Mouse (Mus musculus): ENCODE results near the gene Inha. TPM values are rescaled to one million over a fixed set of nuclear protein-coding genes. Genes with fewer than 3 reads are reported as not detected.

Inha gene
- polyA plus RNA-seq, 1 experiment = not detected

GRCm38 (mm10) chr1:75510154-75510553 is 3.3 kb downstream of the Inha start:
- peaks cover 2% of the 10 kb centered on the region; the same call in 1 of the 2 replicates for H3K4me1 ChIP-seq (ENCODE audit: control insufficient read depth)
- TF ChIP-seq TAL1 (IDR thresholded peaks at IDR 0.05; ENCODE audit: low read length) (no peak), GATA1 (IDR thresholded peaks at IDR 0.05; ENCODE audit: low read length) (no peak)
- H3K36me3 ChIP-seq (ENCODE audit: control insufficient read depth) = no peaks in the 10 kb centered on the region
- no peaks in the 10 kb centered on the region; the same call in 1 of the 2 replicates for H3K9me3 ChIP-seq (ENCODE audit: control insufficient read depth, low read length)
- peaks cover 30% of the 10 kb centered on the region for H3K27me3 ChIP-seq (ENCODE audit: control insufficient read depth)
- no peak overlapping the region for H3K4me3 ChIP-seq (replicated peaks)

DNA sequence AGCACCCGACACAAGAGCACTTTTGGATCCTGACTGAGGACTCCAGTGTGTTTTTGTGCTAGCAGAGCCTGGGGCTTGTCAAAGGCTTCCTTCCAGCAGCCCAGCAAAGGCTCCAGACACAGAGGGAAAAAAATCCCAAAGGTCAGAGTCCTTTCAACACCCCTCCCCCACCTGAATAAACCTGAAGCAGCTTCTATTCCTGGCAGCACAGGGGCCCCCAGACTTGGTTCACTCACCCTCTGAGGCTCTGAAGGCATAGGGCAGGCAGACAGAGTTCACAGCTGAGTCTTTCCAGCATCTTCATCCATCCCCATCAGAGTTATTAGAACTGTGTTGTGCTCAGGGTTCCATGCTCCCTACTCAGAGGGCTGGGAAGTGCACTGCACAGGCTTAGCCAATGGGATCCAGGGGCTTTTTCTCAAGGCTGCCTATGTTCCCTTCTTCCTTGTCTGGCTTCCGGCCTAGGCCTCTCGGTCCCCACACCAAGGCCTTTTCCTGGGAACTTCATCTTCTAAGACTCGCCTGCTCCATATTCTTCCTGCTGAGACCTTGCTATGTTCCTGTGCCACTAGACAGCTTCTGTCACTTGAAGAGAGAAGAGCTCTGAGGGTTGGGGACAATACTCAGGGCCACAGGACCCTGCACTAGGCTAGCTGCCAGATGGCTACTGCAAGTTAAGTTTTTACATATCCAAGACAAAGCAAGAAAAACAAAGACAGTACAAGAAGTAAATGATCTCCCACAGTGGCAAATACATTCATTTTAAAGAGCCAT is 4.7 kb downstream of the Inha start:
- TF ChIP-seq GATA1 (IDR thresholded peaks at IDR 0.05; ENCODE audit: low read length) (no peak), TAL1 (IDR thresholded peaks at IDR 0.05; ENCODE audit: low read length) (no peak)
- Histone ChIP-seq H3K27me3 (ENCODE audit: control insufficient read depth) (peaks cover 16% of the 10 kb centered on the region), H3K4me1 (ENCODE audit: control insufficient read depth) (no peaks in the 10 kb centered on the region), H3K9me3 (ENCODE audit: control insufficient read depth, low read length) (no peaks in the 10 kb centered on the region), H3K4me3 (replicated peaks) (no peak overlapping the region), H3K36me3 (ENCODE audit: control insufficient read depth) (no peaks in the 10 kb centered on the region)

- Histone ChIP-seq H3K4me1 (ENCODE audit: control insufficient read depth) (no peaks in the 10 kb centered on the region), H3K4me3 (replicated peaks) (no peak overlapping the region), H3K27me3 (ENCODE audit: control insufficient read depth) (peaks cover 7% of the 10 kb centered on the region), H3K36me3 (ENCODE audit: control insufficient read depth) (no peaks in the 10 kb centered on the region), H3K9me3 (ENCODE audit: control insufficient read depth, low read length) (no peaks in the 10 kb centered on the region)
- TF ChIP-seq GATA1 (IDR thresholded peaks at IDR 0.05; ENCODE audit: low read length) (no peak), TAL1 (IDR thresholded peaks at IDR 0.05; ENCODE audit: low read length) (no peak)
Observed at GRCm38 (mm10) chr1:75512550-75512949, 5.7 kb downstream of the Inha start.

DNA sequence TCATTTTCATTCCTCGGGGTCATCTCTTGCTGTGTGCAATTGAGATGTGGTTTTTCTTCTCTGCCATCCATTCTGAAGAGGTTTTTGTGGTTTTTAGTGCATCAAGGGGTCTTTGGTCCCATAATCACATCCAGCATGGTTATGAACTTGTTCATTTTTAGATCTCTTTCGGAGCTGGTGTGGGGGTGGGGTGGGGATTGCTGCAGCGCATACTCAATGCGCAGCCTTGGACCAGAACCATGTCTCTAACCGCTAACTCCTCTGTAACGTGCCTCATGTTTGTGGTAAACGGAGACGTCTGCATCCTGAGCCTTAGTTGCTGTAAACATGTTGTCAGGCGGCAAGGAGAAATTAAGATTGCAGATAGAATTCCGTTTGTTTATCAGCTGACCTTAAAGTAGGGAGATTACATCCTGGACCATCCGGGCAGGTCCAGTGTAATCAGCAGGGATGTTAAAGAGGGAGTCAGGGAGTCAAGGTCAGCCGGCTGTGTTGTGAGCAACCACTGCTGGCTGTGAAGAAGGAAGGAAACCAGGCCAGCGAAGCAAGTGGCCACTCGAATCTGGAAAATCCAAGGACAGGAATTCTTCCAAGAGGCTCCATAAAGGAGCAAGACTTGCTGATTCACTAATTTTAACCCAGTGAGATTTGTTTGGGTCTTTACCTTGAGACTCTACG is 10.0 kb downstream of the Inha start:
- Histone ChIP-seq H3K36me3 (ENCODE audit: control insufficient read depth) (no peaks in the 10 kb centered on the region), H3K9me3 (ENCODE audit: control insufficient read depth, low read length) (no peaks in the 10 kb centered on the region), H3K4me3 (replicated peaks) (no peak overlapping the region), H3K4me1 (ENCODE audit: control insufficient read depth) (peaks cover 13% of the 10 kb centered on the region), H3K27me3 (ENCODE audit: control insufficient read depth) (no peaks in the 10 kb centered on the region)
- TF ChIP-seq GATA1 (IDR thresholded peaks at IDR 0.05; ENCODE audit: low read length) (no peak), TAL1 (IDR thresholded peaks at IDR 0.05; ENCODE audit: low read length) (no peak)

DNA sequence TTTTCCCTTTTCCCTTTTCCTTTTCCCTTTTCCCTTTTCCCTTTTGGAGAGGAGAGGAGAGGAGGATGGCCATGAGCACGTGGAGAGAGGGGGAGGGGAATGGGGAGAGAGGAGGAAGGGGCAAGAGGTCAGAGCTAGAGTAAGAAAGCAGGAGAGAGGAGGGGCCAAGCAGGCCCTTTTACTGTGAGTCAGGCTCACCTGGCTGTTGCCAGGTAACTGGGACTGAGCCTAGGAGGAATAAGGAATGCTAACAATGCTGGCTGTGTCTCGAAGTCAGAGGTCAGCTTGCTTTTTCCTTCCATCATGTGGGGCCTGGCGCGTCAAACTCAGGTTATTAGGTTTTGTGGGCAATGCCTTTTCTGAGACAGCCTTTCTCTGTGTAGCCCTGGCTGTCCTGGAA is 11.1 kb downstream of the Inha start:
- no peaks in the 10 kb centered on the region for H3K36me3 ChIP-seq (ENCODE audit: control insufficient read depth)
- H3K27me3 ChIP-seq (ENCODE audit: control insufficient read depth) = no peaks in the 10 kb centered on the region
- H3K9me3 ChIP-seq (ENCODE audit: control insufficient read depth, low read length) = no peaks in the 10 kb centered on the region
- TF ChIP-seq GATA1 (IDR thresholded peaks at IDR 0.05; ENCODE audit: low read length) (no peak), TAL1 (IDR thresholded peaks at IDR 0.05; ENCODE audit: low read length) (no peak)
- H3K4me3 ChIP-seq (replicated peaks) = no peak overlapping the region
- H3K4me1 ChIP-seq (ENCODE audit: control insufficient read depth) = peaks cover 22% of the 10 kb centered on the region

DNA sequence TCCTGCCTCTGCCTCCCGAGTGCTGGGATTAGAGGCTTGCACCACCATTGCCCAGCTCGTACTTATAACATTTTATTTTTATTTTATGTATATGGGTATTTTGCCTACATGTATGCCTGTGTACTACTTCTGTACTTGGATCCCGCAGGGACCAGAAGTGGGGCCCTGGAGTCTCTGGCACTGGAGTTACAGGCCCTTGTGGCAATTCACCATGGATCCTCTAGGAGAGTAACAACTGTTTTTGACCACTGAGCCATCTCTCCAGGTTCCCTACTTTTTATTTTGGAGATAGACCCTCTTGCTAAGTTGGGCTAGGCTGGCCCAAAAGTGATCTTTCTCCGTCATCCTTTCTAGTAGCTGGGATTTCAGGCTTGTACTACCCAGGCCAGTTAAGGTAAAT is 11.6 kb downstream of the Inha start:
- TF ChIP-seq TAL1 (IDR thresholded peaks at IDR 0.05; ENCODE audit: low read length) (no peak), GATA1 (IDR thresholded peaks at IDR 0.05; ENCODE audit: low read length) (no peak)
- no peaks in the 10 kb centered on the region for H3K27me3 ChIP-seq (ENCODE audit: control insufficient read depth)
- peaks cover 22% of the 10 kb centered on the region for H3K4me1 ChIP-seq (ENCODE audit: control insufficient read depth)
- H3K36me3 ChIP-seq (ENCODE audit: control insufficient read depth) = no peaks in the 10 kb centered on the region
- H3K9me3 ChIP-seq (ENCODE audit: control insufficient read depth, low read length) = no peaks in the 10 kb centered on the region
- no peak overlapping the region for H3K4me3 ChIP-seq (replicated peaks)

DNA sequence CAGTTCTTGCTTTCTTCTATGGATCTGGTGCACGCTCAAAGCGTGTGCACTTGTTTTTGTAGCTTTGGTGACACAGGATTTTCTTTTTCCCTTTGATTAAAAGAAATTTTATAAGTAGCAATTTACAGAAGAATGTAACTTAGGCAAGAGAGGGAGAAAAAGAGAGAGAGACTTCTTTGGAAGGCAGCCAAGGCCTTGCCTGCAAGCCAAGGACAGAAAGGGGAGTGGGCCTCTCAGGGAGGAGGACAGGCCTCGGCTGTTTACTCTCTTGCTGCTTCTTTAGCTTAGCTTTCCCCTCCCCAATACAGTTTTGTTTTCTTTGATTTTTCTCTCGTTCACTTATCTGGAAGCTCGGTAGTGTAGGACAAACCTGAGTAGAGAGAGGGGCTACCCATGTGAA is 12.7 kb downstream of the Inha start:
- Histone ChIP-seq H3K36me3 (ENCODE audit: control insufficient read depth) (peaks cover under 1% of the 10 kb centered on the region; the same call in 1 of the 2 replicates), H3K4me1 (ENCODE audit: control insufficient read depth) (peaks cover 23% of the 10 kb centered on the region), H3K4me3 (replicated peaks) (no peak overlapping the region), H3K9me3 (ENCODE audit: control insufficient read depth, low read length) (no peaks in the 10 kb centered on the region), H3K27me3 (ENCODE audit: control insufficient read depth) (no peaks in the 10 kb centered on the region)
- TF ChIP-seq TAL1 (IDR thresholded peaks at IDR 0.05; ENCODE audit: low read length) = no peak
- TF ChIP-seq GATA1 (IDR thresholded peaks at IDR 0.05; ENCODE audit: low read length) = no peak

GRCm38 (mm10) chr1:75521321-75522031 is 14.6 kb downstream of the Inha start, which contains the start of gene Stk11ip:
Stk11ip (plus strand) TSS chr1:75521529.
- Histone ChIP-seq H3K4me3 (replicated peaks) (peak within 1 kb of the TSS; percentile 86), H3K4me1 (ENCODE audit: control insufficient read depth) (peaks cover 24% of the 10 kb centered on the region), H3K36me3 (ENCODE audit: control insufficient read depth) (peaks cover 15% of the 10 kb centered on the region), H3K27me3 (ENCODE audit: control insufficient read depth) (no peaks in the 10 kb centered on the region), H3K9me3 (ENCODE audit: control insufficient read depth, low read length) (no peaks in the 10 kb centered on the region)
- no peak for TF ChIP-seq GATA1 (IDR thresholded peaks at IDR 0.05; ENCODE audit: low read length)
- no peak for TF ChIP-seq TAL1 (IDR thresholded peaks at IDR 0.05; ENCODE audit: low read length)

GRCm38 (mm10) chr1:75524679-75525078 is 17.8 kb downstream of the Inha start:
- Histone ChIP-seq H3K9me3 (ENCODE audit: control insufficient read depth, low read length) (no peaks in the 10 kb centered on the region), H3K36me3 (ENCODE audit: control insufficient read depth) (peaks cover 43% of the 10 kb centered on the region), H3K27me3 (ENCODE audit: control insufficient read depth) (no peaks in the 10 kb centered on the region), H3K4me1 (ENCODE audit: control insufficient read depth) (peaks cover 24% of the 10 kb centered on the region), H3K4me3 (replicated peaks) (no peak overlapping the region)
- TF ChIP-seq GATA1 (IDR thresholded peaks at IDR 0.05; ENCODE audit: low read length) (no peak), TAL1 (IDR thresholded peaks at IDR 0.05; ENCODE audit: low read length) (no peak)

Data from erythroblast, embryonic 14.5 days (primary cell).